In genomic region chr13:78208689-78209410, GRCm38 (mm10) we compare ENCODE assay signal across 10 mouse cellular contexts. TPM values are rescaled to one million over a fixed set of nuclear protein-coding genes. Genes with fewer than 3 reads are reported as not detected.
DNase-seq lines count a peak whose midpoint lies in the region; ATAC-seq lines count a peak whose summit lies in the region.
"Had no signal": no experiment of that assay in that cellular context is flagged by ENCODE, and none has a peak within 500 bp of the region (broad histone marks: within the 10 kb centered on the region; RNA-seq: fewer than 3 reads in every experiment).

No protein-coding gene starts in this region.

- 6% methylated on average over 14 of the region's 14 CpGs for WGBS in forebrain, embryonic 12.5 days
- 6% methylated on average over 14 of the region's 14 CpGs for WGBS in midbrain, embryonic 10.5 days

- peak overlapping the region; percentile 62; the same call in 1 of the 2 replicates for H3K9ac ChIP-seq in forebrain, embryonic 12.5 days

- H3K4me1 ChIP-seq in forebrain, embryonic 12.5 days = peaks cover 78% of the 10 kb centered on the region
- H3K4me1 ChIP-seq in midbrain, embryonic 10.5 days = peaks cover 91% of the 10 kb centered on the region

- peaks cover 65% of the 10 kb centered on the region for H3K27me3 ChIP-seq in forebrain, embryonic 12.5 days
- H3K27me3 ChIP-seq in midbrain, embryonic 10.5 days (ENCODE audit: low read depth, poor library complexity, severe bottlenecking) = peaks cover 54% of the 10 kb centered on the region

- peak overlapping the region; percentile 39; the same call in 1 of the 2 replicates for H3K4me3 ChIP-seq in forebrain, embryonic 12.5 days (replicated peaks)
- peak overlapping the region; percentile 59 for H3K4me3 ChIP-seq in midbrain, embryonic 10.5 days

- no peaks in the 10 kb centered on the region for H3K36me3 ChIP-seq in forebrain, embryonic 12.5 days (replicated peaks)
- H3K36me3 ChIP-seq in midbrain, embryonic 10.5 days = no peaks in the 10 kb centered on the region

- H3K9me3 ChIP-seq in forebrain, embryonic 12.5 days = no peaks in the 10 kb centered on the region
- no peaks in the 10 kb centered on the region for H3K9me3 ChIP-seq in midbrain, embryonic 10.5 days (replicated peaks)

- peak; percentile 16 to 30 for DNase-seq in right cerebral cortex, adult 2 months (ENCODE audit: low spot score in 2 of 2)
- DNase-seq in right cerebral cortex, postnatal 36 days (ENCODE audit: low spot score in 2 of 2) = no peak
- peak; percentile 14 for DNase-seq in midbrain, embryonic 10.5 days (ENCODE audit: low spot score)
- DNase-seq in testis, postnatal 14 days (ENCODE audit: low spot score) = no peak
- DNase-seq in lung, postnatal 25 days (ENCODE audit: low spot score) = no peak
- no peak for DNase-seq in urinary bladder, postnatal 10 days (ENCODE audit: low spot score)
- DNase-seq: adrenal gland, adult 8-10 months; gastrocnemius, adult 2 months; thymus, postnatal 14 days had no signal

- peak overlapping the region; percentile 72 for H3K4me2 ChIP-seq in forebrain, embryonic 12.5 days

- ATAC-seq in forebrain, embryonic 12.5 days (ENCODE audit: low FRiP score) = no peak

- peak overlapping the region; percentile 87 for H3K27ac ChIP-seq in forebrain, embryonic 12.5 days
- H3K27ac ChIP-seq in midbrain, embryonic 10.5 days (replicated peaks) = peak overlapping the region; percentile 89
- H3K27ac ChIP-seq: gastrocnemius, adult 2 months had no signal

RNA-seq across cellular contexts. Expression of gene Nr2f1, which starts 9.3 kb away (rescaled TPM):
- 86.3 and 113 TPM in 2 replicates for polyA plus RNA-seq in forebrain, embryonic 12.5 days (2016; fragmentation: Nextera tagmentation; extraction: Ambion mirVana)
- polyA plus RNA-seq in midbrain, embryonic 10.5 days (2016; fragmentation: Nextera tagmentation; extraction: Ambion mirVana) = 53.1 and 57.4 TPM in 2 replicates

Comparison
In these comparisons a context has a peak if more than half of its experiments do, and no peak if none do; other contexts are left out.
1. DNase-seq: peak in right cerebral cortex, adult 2 months (2 of 2) and midbrain, embryonic 10.5 days (single experiment); none in right cerebral cortex, postnatal 36 days (0 of 2), testis, postnatal 14 days (single experiment), lung, postnatal 25 days (single experiment) and urinary bladder, postnatal 10 days (single experiment).